Comparison of ENCODE assay signal across 20 mouse cellular contexts in genomic region chr1:172522524-172522923, GRCm38 (mm10). TPM values are rescaled to one million over a fixed set of nuclear protein-coding genes. Genes with fewer than 3 reads are reported as not detected.
DNase-seq lines count a peak whose midpoint lies in the region; ATAC-seq and TF ChIP-seq lines count a peak whose summit lies in the region.
"Had no signal": no experiment of that assay in that cellular context is flagged by ENCODE, and none has a peak within 500 bp of the region (broad histone marks: within the 10 kb centered on the region; RNA-seq: fewer than 3 reads in every experiment).

No protein-coding gene starts in this region.

- TF ChIP-seq CTCF in gastrocnemius, adult 2 months (IDR thresholded peaks at IDR 0.05): no peak

- H3K27me3 ChIP-seq in lung, embryonic 16.5 days (ENCODE audit: control insufficient read depth, insufficient read depth, low read depth, low read length): no peaks in the 10 kb centered on the region
- H3K27me3 ChIP-seq in stomach, embryonic 16.5 days (ENCODE audit: control insufficient read depth, insufficient read depth, low read length): no peaks in the 10 kb centered on the region
- H3K27me3 ChIP-seq: midbrain, embryonic 15.5 days; neural tube, embryonic 12.5 days had no signal

- ATAC-seq in lung, embryonic 16.5 days (ENCODE audit: low read depth): no peak
- ATAC-seq in hematopoietic stem cell, adult 5-6 weeks (replicated peaks in 1 of 2; ENCODE audit: insufficient read depth in 1 of 2, low FRiP score in 2 of 2, low TSS enrichment in 1 of 2, low read depth in 1 of 2, poor library complexity in 2 of 2, severe bottlenecking in 2 of 2): peak; percentile 8 to 18; a peak in 3 of 4 replicates
- ATAC-seq in stomach, embryonic 16.5 days (ENCODE audit: insufficient read depth, low FRiP score): no peak
- ATAC-seq: hindbrain, postnatal 0 days; liver, postnatal 0 days; midbrain, embryonic 15.5 days had no signal

- H3K36me3 ChIP-seq in lung, embryonic 16.5 days (ENCODE audit: control insufficient read depth, insufficient read depth, low read length): no peaks in the 10 kb centered on the region
- H3K36me3 ChIP-seq in stomach, embryonic 16.5 days (ENCODE audit: control insufficient read depth, insufficient read depth, low read length): no peaks in the 10 kb centered on the region
- H3K36me3 ChIP-seq: limb, embryonic 13.5 days; midbrain, embryonic 15.5 days; neural tube, embryonic 12.5 days had no signal

- H3K4me1 ChIP-seq in lung, embryonic 16.5 days (replicated peaks; ENCODE audit: control insufficient read depth, insufficient read depth, low read length): peaks cover 66% of the 10 kb centered on the region
- peaks cover 21% of the 10 kb centered on the region for H3K4me1 ChIP-seq in stomach, embryonic 16.5 days (ENCODE audit: control insufficient read depth, insufficient read depth, low read length)

- DNase-seq in gastrocnemius, adult 2 months: no peak
- no peak for DNase-seq in gastrocnemius, adult 18-20 months (ENCODE audit: low spot score)
- no peak for DNase-seq in lung, postnatal 25 days (ENCODE audit: low spot score)
- DNase-seq in right cerebral cortex, adult 18-20 months: no peak
- DNase-seq in retina, embryonic 14.5 days (ENCODE audit: low spot score): no peak
- DNase-seq: adrenal gland, adult 8-10 months; cerebellum, adult 9-10 months; kidney, adult 9 months; layer of hippocampus, postnatal 36 days; liver, postnatal 0 days; thymus, postnatal 36 days had no signal

- intact Hi-C loops in gastrocnemius, adult 2 months (cut with DNase I): no loop called here

- peaks cover 4% of the 10 kb centered on the region for H3K9me3 ChIP-seq in lung, embryonic 16.5 days (ENCODE audit: control insufficient read depth, low read length)
- H3K9me3 ChIP-seq in stomach, embryonic 16.5 days (replicated peaks; ENCODE audit: control insufficient read depth, low read length): no peaks in the 10 kb centered on the region; the same call in 1 of the 2 replicates
- H3K9me3 ChIP-seq: midbrain, embryonic 15.5 days had no signal

- H3K27ac ChIP-seq in gastrocnemius, adult 2 months: peak overlapping the region; percentile 51; the same call in 1 of the 2 replicates
- peak overlapping the region; percentile 43 for H3K27ac ChIP-seq in lung, embryonic 16.5 days (ENCODE audit: low read length)
- H3K27ac ChIP-seq in stomach, embryonic 16.5 days (ENCODE audit: low read length): peak overlapping the region; percentile 70; the same call in 1 of the 2 replicates
- H3K27ac ChIP-seq: hindbrain, postnatal 0 days; limb, embryonic 13.5 days; midbrain, embryonic 15.5 days; neural tube, embryonic 12.5 days had no signal

- H3K4me2 ChIP-seq in lung, embryonic 16.5 days (ENCODE audit: low read depth, low read length): peak overlapping the region; percentile 8; the same call in 1 of the 2 replicates
- H3K4me2 ChIP-seq in stomach, embryonic 16.5 days (ENCODE audit: low read depth, low read length): no peak overlapping the region
- H3K4me2 ChIP-seq: limb, embryonic 13.5 days; midbrain, embryonic 15.5 days; neural tube, embryonic 12.5 days had no signal

- H3K9ac ChIP-seq in lung, embryonic 16.5 days (ENCODE audit: low read length): 0 out of 2 replicates have a peak overlapping the region, but pooled peaks have one; percentile 15
- peak overlapping the region; percentile 16; the same call in 1 of the 2 replicates for H3K9ac ChIP-seq in stomach, embryonic 16.5 days (ENCODE audit: low read length)
- H3K9ac ChIP-seq: limb, embryonic 13.5 days; liver, postnatal 0 days; midbrain, embryonic 15.5 days; neural tube, embryonic 12.5 days had no signal

- 45% methylated on average over 7 of the region's 7 CpGs for WGBS in lung, embryonic 16.5 days
- 52% methylated on average over 7 of the region's 7 CpGs for WGBS in stomach, embryonic 16.5 days

- no peak overlapping the region for H3K4me3 ChIP-seq in gastrocnemius, adult 2 months
- no peak overlapping the region for H3K4me3 ChIP-seq in lung, embryonic 16.5 days (ENCODE audit: low read length)
- H3K4me3 ChIP-seq in stomach, embryonic 16.5 days (replicated peaks; ENCODE audit: low read length): no peak overlapping the region
- H3K4me3 ChIP-seq: limb, embryonic 13.5 days; midbrain, embryonic 15.5 days; neural tube, embryonic 12.5 days had no signal

RNA-seq across cellular contexts. Expression of gene Cfap45, which starts 1.9 kb away (rescaled TPM):
- not detected for total RNA-seq in gastrocnemius, adult 2 months (2021)
- total RNA-seq in gastrocnemius, adult 18-20 months (2021): under 1 TPM in 1 of 2 experiments, not detected in 1; 0.47 TPM
- polyA plus RNA-seq in lung, embryonic 16.5 days (2015; fragmentation: Nextera tagmentation; extraction: Ambion mirVana): 15.4 and 19.2 TPM in 2 replicates
- total RNA-seq in hematopoietic stem cell, adult 5-6 weeks (2017): 1.2 and 2.9 TPM in 2 replicates
- polyA plus RNA-seq in stomach, embryonic 16.5 days (2015; fragmentation: Nextera tagmentation; extraction: Ambion mirVana): 2.6 and 3.1 TPM in 2 replicates

RNA-seq across cellular contexts. Expression of gene Tagln2, which starts 22.7 kb away (rescaled TPM):
- total RNA-seq in gastrocnemius, adult 2 months (2021): 10 to 100 TPM; 16.4 to 23.4 TPM
- total RNA-seq in gastrocnemius, adult 18-20 months (2021): 10 to 100 TPM; 14.0 to 28.7 TPM
- polyA plus RNA-seq in lung, embryonic 16.5 days (2015; fragmentation: Nextera tagmentation; extraction: Ambion mirVana): 662 and 695 TPM in 2 replicates
- total RNA-seq in hematopoietic stem cell, adult 5-6 weeks (2017): 251 and 258 TPM in 2 replicates
- polyA plus RNA-seq in stomach, embryonic 16.5 days (2015; fragmentation: Nextera tagmentation; extraction: Ambion mirVana): 377 and 446 TPM in 2 replicates

RNA-seq across cellular contexts. Expression of gene Vsig8, which starts 33.2 kb away (rescaled TPM):
- total RNA-seq in gastrocnemius, adult 2 months (2021): not detected
- total RNA-seq in gastrocnemius, adult 18-20 months (2021): not detected
- polyA plus RNA-seq in lung, embryonic 16.5 days (2015; fragmentation: Nextera tagmentation; extraction: Ambion mirVana): 0.11 and 0.34 TPM in 2 replicates
- not detected in 2 replicates for total RNA-seq in hematopoietic stem cell, adult 5-6 weeks (2017)
- polyA plus RNA-seq in stomach, embryonic 16.5 days (2015; fragmentation: Nextera tagmentation; extraction: Ambion mirVana): 1.6 and 2.5 TPM in 2 replicates
- total RNA-seq: heart, adult 18-20 months had no signal
- polyA plus RNA-seq: forebrain, embryonic 11.5 days; liver, postnatal 0 days had no signal

RNA-seq across cellular contexts. Expression of gene Igsf9, which starts 40.9 kb away (rescaled TPM):
- total RNA-seq in gastrocnemius, adult 2 months (2021): under 1 TPM in 1 of 2 experiments, not detected in 1; 0.67 TPM
- under 1 TPM in 1 of 2 experiments, not detected in 1; 0.19 TPM for total RNA-seq in gastrocnemius, adult 18-20 months (2021)
- 17.4 and 20.4 TPM in 2 replicates for polyA plus RNA-seq in lung, embryonic 16.5 days (2015; fragmentation: Nextera tagmentation; extraction: Ambion mirVana)
- 1.1 and 1.9 TPM in 2 replicates for total RNA-seq in hematopoietic stem cell, adult 5-6 weeks (2017)
- polyA plus RNA-seq in stomach, embryonic 16.5 days (2015; fragmentation: Nextera tagmentation; extraction: Ambion mirVana): 51.6 and 55.3 TPM in 2 replicates

RNA-seq across cellular contexts. Expression of gene Slamf9, which starts 47.4 kb away (rescaled TPM):
- total RNA-seq in gastrocnemius, adult 2 months (2021): under 1 TPM in 1 of 2 experiments, not detected in 1; 0.22 TPM
- under 1 TPM; 0.28 to 0.30 TPM for total RNA-seq in gastrocnemius, adult 18-20 months (2021)
- 0.57 and 0.64 TPM in 2 replicates for polyA plus RNA-seq in lung, embryonic 16.5 days (2015; fragmentation: Nextera tagmentation; extraction: Ambion mirVana)
- total RNA-seq in hematopoietic stem cell, adult 5-6 weeks (2017): not detected in 2 replicates
- 0.59 and 0.91 TPM in 2 replicates for polyA plus RNA-seq in stomach, embryonic 16.5 days (2015; fragmentation: Nextera tagmentation; extraction: Ambion mirVana)
- total RNA-seq: hindbrain, postnatal 0 days had no signal

Comparison
In these comparisons a context has a peak if more than half of its experiments do, and no peak if none do; other contexts are left out.
1. ATAC-seq: peak in hematopoietic stem cell, adult 5-6 weeks (2 of 2); none in lung, embryonic 16.5 days (single experiment) and stomach, embryonic 16.5 days (single experiment).
2. Peak in every context shown above with its lines, with median percentiles within 50 percentile points of each other: H3K27ac ChIP-seq.